Mouse (Mus musculus) hindbrain, embryonic 11.5 days (tissue): Measurements from ENCODE around the gene Bcat2. TPM values are rescaled to one million over a fixed set of nuclear protein-coding genes. Genes with fewer than 3 reads are reported as not detected.

Source experiments
- ATAC-seq: fragments of 200-750 bp; cut with Nextera tagmentation; 2 replicates; pipeline ENCODE4 v1.8.0; 2017; ENCODE audit warnings: mild to moderate bottlenecking, moderate TSS enrichment, moderate library complexity; ENCODE audit not compliant: low FRiP score
- DNase-seq: peaks from one replicate; pipeline ENCODE4 v3.0.0-alpha.2; 2015; ENCODE audit warnings: low spot score
- H3K27ac ChIP-seq: fragments of 300-500 bp; sonication (generic); 2 replicates; pipeline ENCODE4 v1.5.1; 2014; ENCODE audit warnings: mild to moderate bottlenecking, low read depth, low read length
- H3K27me3 ChIP-seq: fragments of 300-500 bp; sonication (generic); 2 replicates; pipeline ENCODE4 v1.6.1; 2014; ENCODE audit warnings: mild to moderate bottlenecking, low read length, moderate library complexity, mixed read lengths; ENCODE audit not compliant: control insufficient read depth, insufficient read depth
- H3K36me3 ChIP-seq: fragments of 300-500 bp; sonication (generic); 2 replicates; pipeline ENCODE4 v1.6.1; 2014; ENCODE audit warnings: mild to moderate bottlenecking, low read length, moderate library complexity, mixed read lengths; ENCODE audit not compliant: control insufficient read depth, insufficient read depth
- H3K4me1 ChIP-seq: fragments of 300-500 bp; sonication (generic); replicated peaks from 2 replicates; pipeline ENCODE4 v1.6.1; 2014; ENCODE audit warnings: low read length, mixed read lengths; ENCODE audit not compliant: control insufficient read depth, insufficient read depth
- H3K4me2 ChIP-seq: fragments of 300-500 bp; sonication (generic); replicated peaks from 2 replicates; pipeline ENCODE4 v1.6.1; 2014; ENCODE audit warnings: mild to moderate bottlenecking, low read depth, low read length
- H3K4me3 ChIP-seq: fragments of 300-500 bp; sonication (generic); 2 replicates; pipeline ENCODE4 v1.5.1; 2014; ENCODE audit warnings: low read depth, low read length
- H3K9ac ChIP-seq: fragments of 300-500 bp; sonication (generic); 2 replicates; pipeline ENCODE4 v1.6.1; 2014; ENCODE audit warnings: low read depth, low read length
- H3K9me3 ChIP-seq: fragments of 300-500 bp; sonication (generic); 2 replicates; pipeline ENCODE4 v1.6.1; 2016; ENCODE audit warnings: low read length; ENCODE audit not compliant: control insufficient read depth
- WGBS: fragments of 180-500 bp; shearing (Covaris S2); extraction: QIAGEN DNeasy Blood & Tissue Kit; methylation state at CpG from one replicate; pipeline ENCODE4 v1.1.7; 2014; 5-methylcytosine and 5-hydroxymethylcytosine counted together
- polyA plus RNA-seq: library from polyadenylated mRNA; unstranded; fragments of >200 nt; fragmentation: Nextera tagmentation; extraction: Ambion mirVana; gene quantifications from 2 replicates; pipeline ENCODE4 v1.2.1, GENCODE M21; 2014

Bcat2 gene
- polyA plus RNA-seq, result 26.6 and 31.4 TPM in 2 replicates

- peak; percentile 78 for ATAC-seq
- H3K27me3 ChIP-seq, result no peaks in the 10 kb centered on the region
- no peaks in the 10 kb centered on the region for H3K4me1 ChIP-seq
- WGBS, result 1% methylated on average over 35 of the region's 42 CpGs
- no peaks in the 10 kb centered on the region for H3K9me3 ChIP-seq
- peak within 1 kb of the TSS; percentile 64 for H3K4me2 ChIP-seq
- DNase-seq, result peak; percentile 71
- H3K4me3 ChIP-seq, result peak within 1 kb of the TSS; percentile 72
- H3K36me3 ChIP-seq, result no peaks in the 10 kb centered on the region
- peak within 1 kb of the TSS; percentile 85 for H3K9ac ChIP-seq
- peak within 1 kb of the TSS; percentile 74 for H3K27ac ChIP-seq
Measured at GRCm38 (mm10) chr7:45570103-45570741, at the start of gene Bcat2. Gene Bcat2 (plus strand): TSS chr7:45570153.

GRCm38 (mm10) chr7:45520605-45521004 lies 49.3 kb upstream of the Bcat2 start:
- no peak for DNase-seq
- ATAC-seq, result no peak
- H3K27ac ChIP-seq, result no peak overlapping the region
- H3K36me3 ChIP-seq, result no peaks in the 10 kb centered on the region
- WGBS, result 95% methylated on average over 7 of the region's 7 CpGs
- no peak overlapping the region for H3K4me2 ChIP-seq
- no peak overlapping the region for H3K4me3 ChIP-seq
- no peaks in the 10 kb centered on the region for H3K27me3 ChIP-seq
- no peaks in the 10 kb centered on the region; the same call in 1 of the 2 replicates for H3K4me1 ChIP-seq
- no peaks in the 10 kb centered on the region for H3K9me3 ChIP-seq
- H3K9ac ChIP-seq, result no peak overlapping the region

- DNase-seq (peak; percentile 92), ATAC-seq (peak; percentile 73)
- Histone ChIP-seq H3K9ac (peak overlapping the region; percentile 60), H3K4me2 (peak overlapping the region; percentile 41; the same call in 1 of the 2 replicates), H3K4me1 (no peaks in the 10 kb centered on the region; the same call in 1 of the 2 replicates), H3K4me3 (peak overlapping the region; percentile 44), H3K27me3 (no peaks in the 10 kb centered on the region), H3K36me3 (no peaks in the 10 kb centered on the region), H3K27ac (peak overlapping the region; percentile 54), H3K9me3 (no peaks in the 10 kb centered on the region)
- WGBS, result under 1% methylated on average over 28 of the region's 28 CpGs
Measured at GRCm38 (mm10) chr7:45521728-45522184, 48.2 kb upstream of the Bcat2 start.

- H3K4me1 ChIP-seq, result no peaks in the 10 kb centered on the region; the same call in 1 of the 2 replicates
- 61% methylated on average over 16 of the region's 16 CpGs for WGBS
- no peak overlapping the region for H3K27ac ChIP-seq
- H3K9ac ChIP-seq, result peak overlapping the region; percentile 60
- no peaks in the 10 kb centered on the region for H3K27me3 ChIP-seq
- H3K4me2 ChIP-seq, result peak overlapping the region; percentile 41; the same call in 1 of the 2 replicates
- H3K36me3 ChIP-seq, result no peaks in the 10 kb centered on the region
- DNase-seq (no peak), ATAC-seq (no peak)
- peak overlapping the region; percentile 44 for H3K4me3 ChIP-seq
- H3K9me3 ChIP-seq, result no peaks in the 10 kb centered on the region
Measured at GRCm38 (mm10) chr7:45522194-45522752, 47.7 kb upstream of the Bcat2 start.

GRCm38 (mm10) chr7:45522957-45523676 lies 46.8 kb upstream of the Bcat2 start:
- Histone ChIP-seq H3K9me3 (no peaks in the 10 kb centered on the region), H3K36me3 (no peaks in the 10 kb centered on the region), H3K9ac (no peak overlapping the region), H3K4me2 (no peak overlapping the region), H3K4me3 (no peak overlapping the region), H3K4me1 (no peaks in the 10 kb centered on the region; the same call in 1 of the 2 replicates), H3K27ac (no peak overlapping the region), H3K27me3 (no peaks in the 10 kb centered on the region)
- 72% methylated on average over 18 of the region's 18 CpGs for WGBS
- ATAC-seq (no peak), DNase-seq (no peak)

GRCm38 (mm10) chr7:45523678-45524170 lies 46.2 kb upstream of the Bcat2 start:
- 89% methylated on average over 13 of the region's 13 CpGs for WGBS
- H3K27me3 ChIP-seq, result no peaks in the 10 kb centered on the region
- no peak for ATAC-seq
- no peaks in the 10 kb centered on the region for H3K9me3 ChIP-seq
- H3K4me2 ChIP-seq, result no peak overlapping the region
- DNase-seq, result no peak
- no peaks in the 10 kb centered on the region; the same call in 1 of the 2 replicates for H3K4me1 ChIP-seq
- H3K4me3 ChIP-seq, result 0 out of 2 replicates have a peak overlapping the region, but pooled peaks have one; percentile 2
- no peak overlapping the region for H3K9ac ChIP-seq
- H3K27ac ChIP-seq, result no peak overlapping the region
- no peaks in the 10 kb centered on the region for H3K36me3 ChIP-seq

GRCm38 (mm10) chr7:45524841-45525621 lies 44.9 kb upstream of the Bcat2 start:
- peak overlapping the region; percentile 39; the same call in 1 of the 2 replicates for H3K27ac ChIP-seq
- H3K4me1 ChIP-seq, result no peaks in the 10 kb centered on the region; the same call in 1 of the 2 replicates
- ATAC-seq (no peak), DNase-seq (peak; percentile 26)
- H3K27me3 ChIP-seq, result no peaks in the 10 kb centered on the region
- H3K36me3 ChIP-seq, result no peaks in the 10 kb centered on the region
- 31% methylated on average over 12 of the region's 12 CpGs for WGBS
- H3K9me3 ChIP-seq, result no peaks in the 10 kb centered on the region
- peak overlapping the region; percentile 79 for H3K9ac ChIP-seq
- H3K4me3 ChIP-seq, result peak overlapping the region; percentile 74
- H3K4me2 ChIP-seq, result peak overlapping the region; percentile 85
